Mouse (Mus musculus) urinary bladder, adult 2 months (tissue): Measurements from ENCODE around the gene Fyb. TPM values are rescaled to one million over a fixed set of nuclear protein-coding genes. Genes with fewer than 3 reads are reported as not detected.

Source experiments
- DNase-seq: peaks from one replicate; pipeline ENCODE4 v3.0.0; 2022; ENCODE audit warnings: low spot score
- polyA plus RNA-seq: library from polyadenylated mRNA; depleted of rRNA; stranded (reverse); fragments of >200 nt; gene quantifications from 2 replicates; pipeline ENCODE4 v1.2.3, GENCODE M21; 2012; rRNA removed

The Fyb gene
- polyA plus RNA-seq: 9.9 and 12.1 TPM in 2 replicates

DNA sequence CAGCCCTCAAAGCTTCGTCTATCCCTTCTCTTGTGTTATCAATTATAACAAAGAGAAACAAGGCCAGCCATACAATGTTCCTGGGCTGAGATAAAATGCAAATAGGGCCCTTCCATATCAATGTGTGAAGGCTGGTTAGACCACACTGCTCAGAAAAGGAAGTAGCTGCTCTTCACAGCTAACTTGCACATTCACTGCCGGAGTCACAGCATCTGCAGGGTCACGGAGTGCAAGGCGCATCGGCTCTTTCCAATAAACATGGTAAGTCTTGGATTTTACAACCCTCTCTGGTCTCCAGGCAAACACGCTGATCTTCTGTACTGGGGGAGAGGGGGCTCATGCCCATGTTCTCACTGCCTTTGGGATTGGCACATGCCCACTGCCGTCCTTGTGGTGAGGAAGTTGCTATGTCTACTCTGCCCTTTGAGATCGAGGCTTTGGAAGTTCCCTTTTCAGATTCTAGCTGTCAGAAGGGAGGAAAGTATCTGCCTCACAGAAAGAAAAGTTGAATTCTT is at the start of gene Fyb:
Gene Fyb (plus strand): TSS at position 201 of the 515 bp plus-strand sequence.
- DNase-seq: no peak

DNA sequence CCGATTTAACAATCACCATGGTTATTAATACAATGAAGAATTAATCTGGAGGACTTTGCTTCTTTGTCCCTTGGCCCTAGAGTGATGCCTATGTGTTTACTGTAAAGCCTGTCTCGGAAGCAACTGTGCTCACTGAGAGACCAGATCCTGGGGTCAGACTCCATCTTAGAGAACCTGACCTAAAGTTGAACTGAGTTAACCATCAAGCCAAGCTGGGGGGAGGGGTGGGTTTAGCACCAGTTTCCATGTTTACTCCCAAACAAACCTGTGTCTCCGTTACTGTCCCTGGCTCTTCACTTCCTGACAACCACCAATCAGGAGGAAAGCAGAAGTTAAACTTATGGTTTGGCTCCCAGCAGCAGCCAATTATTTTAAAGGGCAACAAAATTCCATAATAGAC is 39.1 kb upstream of the Fyb start:
- no peak for DNase-seq

DNA sequence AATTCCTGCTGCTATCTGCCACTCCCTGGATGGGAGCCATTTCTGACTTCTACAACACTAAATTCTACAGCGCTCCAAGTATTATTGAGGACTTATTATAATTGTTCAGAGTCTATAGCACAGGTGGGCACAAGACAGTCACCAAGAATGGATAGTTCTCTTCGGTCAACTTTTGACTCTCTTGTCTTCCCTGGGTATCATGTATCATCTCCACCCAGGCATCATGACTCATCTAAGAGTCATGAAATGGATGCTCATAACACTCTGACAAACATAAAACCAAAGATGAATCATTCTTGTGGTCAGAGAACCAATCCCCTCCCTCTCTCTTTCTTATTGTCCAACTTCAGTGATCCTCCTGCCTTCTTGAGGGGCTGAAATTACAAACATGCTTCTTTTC is 30.3 kb upstream of the Fyb start:
- no peak for DNase-seq

DNA sequence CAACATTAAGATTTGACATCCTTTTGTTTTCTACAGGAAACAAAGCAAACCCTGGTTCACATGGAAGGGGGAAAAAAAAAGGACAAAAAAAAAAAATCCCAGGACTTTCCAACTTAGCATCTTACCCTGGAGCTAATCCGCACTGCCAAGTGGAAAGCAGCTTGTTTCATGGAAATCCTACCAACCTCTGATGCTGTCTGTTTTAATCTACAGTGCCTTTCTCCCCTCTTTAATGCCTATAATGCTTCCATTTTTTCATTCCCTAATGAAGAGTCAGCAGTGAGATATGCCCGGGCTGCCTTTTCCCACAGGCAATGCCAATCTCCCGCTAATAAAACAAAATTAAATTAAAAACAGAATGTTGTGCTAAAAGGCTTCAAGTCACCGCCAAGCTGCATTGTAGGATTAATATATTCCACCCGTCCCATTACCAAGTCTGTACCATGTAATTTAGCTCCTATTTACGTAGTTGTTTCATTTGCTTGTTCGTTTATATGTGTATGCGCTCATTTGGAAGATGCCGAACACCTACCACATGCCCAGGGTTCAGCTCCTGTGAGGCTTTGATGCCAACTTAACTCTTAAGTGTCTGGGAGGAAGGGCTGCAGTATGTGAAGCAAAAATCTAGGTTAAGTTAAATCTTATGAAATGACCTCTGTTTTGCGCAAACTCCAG is 24.1 kb upstream of the Fyb start:
- no peak for DNase-seq

DNA sequence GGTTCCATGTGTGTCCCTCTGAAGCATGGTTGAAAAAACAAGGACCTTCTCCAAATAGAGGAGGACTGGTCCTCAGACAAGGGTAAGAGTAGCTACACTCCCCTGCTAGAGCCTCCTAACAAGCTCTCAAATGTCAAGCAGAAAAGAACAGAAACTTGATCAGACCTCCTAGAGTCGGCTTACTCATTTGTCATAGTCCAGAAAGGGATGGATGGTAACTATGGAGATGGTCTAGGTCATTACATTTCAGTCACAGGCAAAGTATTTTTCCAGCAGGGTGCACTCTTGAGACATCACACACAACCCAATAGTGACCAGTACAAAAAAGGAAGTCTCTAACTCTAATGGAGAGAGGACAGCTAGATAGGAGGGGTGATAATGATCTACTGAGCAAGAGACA is 21.9 kb upstream of the Fyb start:
- DNase-seq: no peak

DNA sequence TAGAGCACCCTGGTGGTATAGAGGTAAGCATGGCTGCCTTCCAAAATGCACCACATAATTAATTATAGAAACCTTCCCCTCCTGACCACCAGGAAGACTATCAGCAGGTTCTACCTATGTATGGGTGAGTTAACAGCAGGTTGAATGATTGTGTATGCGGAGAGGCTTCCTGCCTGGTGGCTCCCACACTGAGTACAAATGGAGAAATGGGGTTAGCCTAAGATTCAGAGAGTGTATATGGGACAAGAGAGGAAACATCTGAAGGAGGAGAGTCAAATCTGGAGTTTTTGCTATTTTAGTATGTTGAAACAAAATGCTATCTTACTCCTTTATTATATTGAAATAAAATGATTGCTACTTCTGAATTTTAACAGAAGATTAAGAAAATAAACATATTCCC is 5.1 kb upstream of the Fyb start:
- DNase-seq: no peak

DNA sequence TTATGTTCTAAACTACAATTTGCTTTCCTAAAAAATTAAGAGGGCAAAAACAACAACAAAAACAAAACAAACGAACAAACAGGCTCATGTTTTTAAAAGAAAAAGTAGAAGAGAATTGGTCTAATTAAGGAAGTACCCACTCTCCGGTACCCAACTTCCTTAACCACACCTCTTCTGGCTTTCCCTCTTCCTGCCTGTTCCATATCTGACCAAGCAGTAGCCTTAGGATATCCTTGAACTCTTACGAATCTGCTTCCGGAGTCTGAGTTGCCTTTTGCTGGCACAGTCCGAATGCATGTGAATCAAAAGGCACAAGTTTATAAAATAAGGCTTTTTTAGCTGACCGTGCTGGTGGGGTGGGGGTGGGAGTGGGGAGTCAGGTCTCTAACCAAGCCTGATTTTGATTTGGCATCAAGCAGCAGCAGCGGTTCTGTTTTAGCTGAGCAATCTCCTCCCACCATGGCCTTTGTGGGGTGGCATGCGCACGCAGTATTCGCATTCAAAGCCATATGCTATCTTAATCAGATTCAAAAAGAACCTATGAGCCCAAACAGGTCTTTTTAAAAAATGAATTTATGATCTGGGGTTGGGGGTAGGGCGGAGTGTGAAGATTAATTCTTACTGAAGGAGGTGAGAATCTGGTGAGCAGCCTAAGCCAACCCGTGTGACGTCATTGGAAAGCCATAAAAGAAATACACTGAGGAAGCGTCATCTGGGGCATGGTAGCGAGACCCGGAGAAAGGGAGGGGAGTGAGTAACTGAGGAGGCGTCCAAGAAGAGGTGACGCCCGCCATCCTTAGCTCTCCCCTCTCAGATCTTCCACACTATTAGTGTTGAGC is 3.0 kb upstream of the Fyb start:
- DNase-seq: no peak

DNA sequence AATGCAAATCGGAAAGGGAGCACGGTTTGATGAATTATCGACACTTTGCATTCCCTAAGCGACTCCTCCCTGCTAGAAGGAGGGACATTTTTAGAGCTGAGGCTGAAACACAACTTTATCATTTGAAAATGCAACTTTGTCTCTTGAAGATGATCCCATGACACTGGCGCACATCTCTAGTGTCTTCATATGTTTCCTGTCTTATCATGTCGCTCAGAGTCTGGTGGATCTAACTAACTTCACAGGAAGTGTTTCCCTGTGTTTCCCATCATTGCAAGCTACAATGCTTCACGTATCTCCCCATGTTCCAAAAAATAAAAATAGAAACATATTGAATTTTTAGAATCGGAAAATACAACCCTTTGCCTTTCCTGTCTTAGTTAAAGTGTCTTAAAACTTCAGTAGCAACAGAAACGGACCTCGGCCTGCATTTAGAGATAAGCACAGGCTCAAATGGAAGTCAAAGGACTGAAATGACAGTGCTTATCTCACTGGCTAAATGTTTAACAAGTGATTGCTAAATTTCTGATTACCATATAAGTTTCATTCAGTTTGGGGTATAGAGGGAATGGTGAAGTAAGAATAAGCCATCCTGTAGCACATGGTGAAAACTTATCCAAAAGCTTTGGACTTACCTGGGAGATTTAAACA is 2.0 kb upstream of the Fyb start:
- no peak for DNase-seq

DNA sequence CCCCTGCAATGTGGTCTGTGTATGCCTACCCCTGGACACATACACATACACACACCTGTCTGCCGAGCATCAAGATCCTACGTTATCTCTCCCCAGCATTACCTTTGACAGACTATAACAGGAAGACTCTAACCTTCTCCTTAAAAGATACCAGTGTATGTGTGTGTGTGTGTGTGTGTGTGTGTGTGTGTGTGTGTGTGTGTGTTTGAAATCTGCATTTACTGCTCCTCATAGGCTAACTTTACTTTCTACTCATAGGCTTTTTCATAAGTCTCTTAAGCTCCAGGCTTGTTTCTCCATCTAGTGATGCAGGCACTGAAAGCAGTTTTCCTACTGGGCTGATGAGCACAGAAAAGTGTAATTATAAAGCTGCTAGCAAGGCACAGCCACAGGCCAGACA is 2.1 kb downstream of the Fyb start:
- DNase-seq: no peak

DNA sequence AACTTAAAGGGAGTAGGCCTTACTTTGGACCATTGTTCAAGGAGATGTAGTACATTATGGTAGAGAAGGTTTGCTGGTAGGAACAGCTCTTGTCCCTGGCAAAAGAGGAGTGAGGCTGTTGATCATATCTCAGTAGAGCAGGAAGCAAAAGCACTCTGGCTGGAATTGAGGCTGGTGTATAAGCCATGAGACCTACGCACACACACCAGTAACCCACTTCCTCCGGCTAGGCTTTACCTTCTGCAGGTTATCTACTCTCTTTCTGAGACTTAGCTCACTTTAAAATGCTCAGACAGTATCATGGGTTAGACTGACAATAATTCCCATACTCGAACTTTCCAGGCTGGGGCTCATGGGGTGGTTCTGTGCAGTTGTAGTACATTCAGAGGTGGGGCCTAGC is 2.7 kb downstream of the Fyb start:
- no peak for DNase-seq

DNA sequence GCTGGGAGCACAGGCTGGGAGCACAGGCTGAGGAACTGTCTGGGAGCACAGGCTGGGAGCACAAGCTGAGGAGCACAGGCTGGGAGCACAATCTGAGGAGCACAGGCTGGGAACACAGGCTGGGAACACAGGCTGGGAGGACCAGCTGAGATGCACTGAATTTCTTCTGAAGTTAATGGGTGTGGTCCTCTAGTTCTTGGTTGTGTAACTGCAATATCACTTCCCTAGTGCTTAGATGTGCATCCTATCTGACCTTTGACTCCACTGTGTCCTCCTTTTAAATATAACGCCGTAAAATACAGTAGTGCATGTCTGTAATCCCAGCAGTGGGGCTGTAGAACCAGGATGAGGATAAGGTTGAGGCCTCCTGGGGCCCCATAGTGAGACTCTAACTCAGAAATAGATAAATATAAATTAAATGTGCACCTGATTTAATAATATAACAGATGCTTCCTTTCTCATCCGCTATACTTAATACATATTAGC is 11.2 kb downstream of the Fyb start:
- no peak for DNase-seq

DNA sequence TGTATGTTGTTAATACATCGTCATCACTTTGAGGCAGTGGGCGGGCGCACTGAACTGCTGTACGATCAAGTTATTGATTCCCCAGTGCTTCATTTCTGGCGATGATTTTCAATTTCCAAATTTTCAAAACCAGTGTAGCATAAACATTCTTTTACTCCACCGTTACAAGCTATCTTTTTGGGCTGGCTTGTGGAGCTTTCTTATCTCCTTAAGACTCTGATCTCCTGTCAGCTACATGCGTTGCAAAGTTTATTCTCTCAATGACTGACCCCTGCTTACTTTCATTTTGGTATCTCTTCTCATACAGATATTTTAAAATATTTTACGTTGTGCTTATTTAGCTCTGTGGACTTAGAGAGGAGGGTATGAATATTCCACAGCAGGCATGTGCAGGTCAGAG is 11.9 kb downstream of the Fyb start:
- no peak for DNase-seq

DNA sequence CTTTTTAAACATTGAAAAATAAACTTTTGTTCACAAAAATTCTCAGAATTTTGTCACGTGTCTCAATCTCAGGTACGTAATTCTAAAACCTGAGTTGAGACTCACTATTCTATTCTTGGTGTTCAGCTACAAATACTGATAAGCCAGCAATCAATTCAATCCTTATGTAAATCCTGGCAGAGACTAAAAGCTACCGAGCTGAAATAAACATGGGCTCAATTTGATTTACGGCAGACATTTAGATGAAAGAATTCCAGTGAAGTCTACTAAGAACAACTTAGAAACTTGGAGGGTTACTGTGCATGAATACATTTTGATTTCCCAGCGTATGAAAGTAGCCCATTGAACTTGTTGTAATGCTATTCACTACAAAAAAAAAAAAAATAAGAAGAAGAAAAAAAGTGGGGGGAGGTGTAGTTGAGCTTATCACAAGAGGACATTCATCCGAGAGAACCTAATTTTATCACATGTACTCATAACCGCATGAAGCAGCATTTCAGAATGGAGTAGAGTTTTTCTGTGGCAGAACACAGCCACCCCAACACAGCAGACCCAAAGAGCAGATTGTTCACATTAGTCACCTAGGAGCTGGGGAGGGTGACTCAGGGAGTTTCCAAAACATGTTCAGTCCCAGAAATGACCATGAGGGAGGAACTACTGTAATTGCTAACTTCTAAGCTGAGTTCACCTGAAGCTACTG is 17.1 kb downstream of the Fyb start:
- DNase-seq: no peak

DNA sequence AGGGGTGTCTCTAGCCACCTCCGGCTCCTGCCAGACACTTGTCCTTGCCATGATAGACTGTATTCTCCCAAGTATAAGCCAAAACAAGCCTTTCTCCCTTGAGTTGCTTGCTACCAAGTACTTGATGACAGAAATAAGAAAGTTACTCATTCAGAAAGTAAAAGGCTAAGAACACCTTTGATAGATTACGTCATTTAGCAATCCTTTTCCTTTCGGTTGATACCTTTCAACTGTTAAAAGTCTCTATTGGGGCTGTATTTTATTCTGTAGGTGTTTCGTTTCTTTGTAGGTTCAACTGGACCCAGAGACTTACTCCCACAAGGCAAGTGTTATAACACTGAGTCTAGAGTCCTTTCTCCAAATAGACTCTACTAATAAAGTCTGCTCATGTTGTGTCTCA is 26.3 kb downstream of the Fyb start:
- DNase-seq: no peak

DNA sequence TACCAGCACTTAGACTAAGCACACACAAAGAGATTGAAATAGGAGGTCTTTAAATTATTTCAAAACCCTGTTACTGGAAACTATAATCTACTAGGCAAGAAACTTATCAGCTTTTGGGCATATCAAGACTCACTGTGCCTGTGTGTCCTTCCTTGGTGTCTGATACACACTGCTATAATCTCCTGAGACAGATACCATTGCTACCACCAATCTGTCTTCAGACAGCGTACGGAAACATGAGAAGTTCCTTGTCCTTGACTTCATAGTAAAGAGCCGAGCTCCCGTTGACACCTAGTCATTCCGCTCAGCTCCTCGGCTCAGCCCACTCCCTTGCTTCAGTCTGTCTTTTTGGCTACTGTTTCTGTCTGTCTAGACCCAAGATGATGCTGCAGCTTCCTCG is 29.2 kb downstream of the Fyb start:
- no peak for DNase-seq

DNA sequence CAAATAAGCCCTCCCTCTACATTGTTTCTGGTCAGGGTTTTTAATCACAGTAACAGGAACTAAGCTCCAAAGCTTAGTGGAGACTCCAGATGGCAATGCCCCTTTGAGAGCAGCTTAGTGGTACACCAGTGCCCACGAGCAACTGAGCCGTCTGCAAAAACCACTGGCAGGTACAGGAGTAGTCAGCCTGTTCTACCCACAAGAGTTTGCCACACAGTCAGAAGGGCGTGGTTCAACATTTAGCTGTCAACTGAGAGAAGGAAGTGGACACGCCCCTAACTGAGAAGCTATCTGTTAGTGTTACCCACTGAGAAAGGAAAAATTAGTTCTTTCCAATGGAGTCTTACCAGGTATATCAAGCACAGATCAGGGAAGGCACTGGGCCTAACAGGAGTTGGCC is 32.1 kb downstream of the Fyb start:
- no peak for DNase-seq

DNA sequence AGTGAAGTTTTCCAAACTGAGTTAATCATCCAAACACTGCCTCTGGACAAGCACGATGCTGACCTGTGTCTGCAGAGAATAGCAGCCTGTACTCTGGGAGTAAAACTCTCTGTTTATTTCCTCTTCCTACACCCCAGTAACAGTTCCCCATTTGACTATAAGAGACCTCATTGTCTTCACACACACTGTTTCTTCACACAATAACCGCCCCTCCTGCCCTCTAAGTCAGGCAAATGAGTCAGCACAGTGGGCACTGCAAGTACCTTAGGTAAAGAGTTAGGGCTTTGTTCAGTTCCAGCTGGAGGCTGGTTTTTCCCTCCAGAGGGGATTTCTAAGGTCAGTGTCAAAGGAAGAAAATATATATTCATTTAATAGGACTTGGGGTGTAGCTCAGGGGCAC is 32.9 kb downstream of the Fyb start:
- DNase-seq: no peak

DNA sequence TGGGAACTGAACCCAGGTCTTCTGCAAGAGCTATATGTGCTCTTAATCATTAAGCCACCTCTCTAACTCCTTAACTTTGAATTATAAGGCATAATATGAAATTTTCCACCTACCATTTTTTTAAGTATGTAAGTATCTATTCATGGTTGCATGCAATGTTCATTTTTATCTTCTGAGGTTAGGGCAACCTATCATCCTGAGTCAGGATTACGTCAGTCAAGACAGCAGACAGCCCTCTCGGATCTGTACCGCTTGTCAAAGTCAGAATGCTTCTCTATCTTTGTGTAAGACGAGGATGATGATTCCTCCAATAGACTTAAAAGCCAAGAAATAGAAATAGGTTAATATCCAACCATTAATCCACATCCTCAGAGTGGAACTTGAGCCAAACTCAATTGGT is 33.6 kb downstream of the Fyb start:
- DNase-seq: no peak

DNA sequence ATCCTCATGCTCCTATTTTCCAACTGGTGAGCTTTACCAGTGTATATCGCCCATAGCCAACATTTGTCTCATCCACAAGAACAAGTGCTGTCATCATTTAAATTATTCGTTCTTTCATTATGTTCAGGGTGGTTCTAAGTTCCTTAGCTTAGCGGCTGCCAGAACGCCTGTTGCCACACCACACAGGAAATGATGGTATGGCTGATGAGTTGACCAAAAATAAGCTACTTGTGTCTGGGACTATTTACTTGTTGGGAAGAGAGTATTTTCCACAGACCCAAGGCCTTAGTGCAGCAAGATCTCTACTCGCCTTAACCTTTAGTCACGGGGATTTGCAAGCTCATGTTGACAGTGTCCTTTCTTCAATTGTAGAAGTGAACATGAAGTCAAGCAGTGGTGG is 34.3 kb downstream of the Fyb start:
- DNase-seq: no peak

DNA sequence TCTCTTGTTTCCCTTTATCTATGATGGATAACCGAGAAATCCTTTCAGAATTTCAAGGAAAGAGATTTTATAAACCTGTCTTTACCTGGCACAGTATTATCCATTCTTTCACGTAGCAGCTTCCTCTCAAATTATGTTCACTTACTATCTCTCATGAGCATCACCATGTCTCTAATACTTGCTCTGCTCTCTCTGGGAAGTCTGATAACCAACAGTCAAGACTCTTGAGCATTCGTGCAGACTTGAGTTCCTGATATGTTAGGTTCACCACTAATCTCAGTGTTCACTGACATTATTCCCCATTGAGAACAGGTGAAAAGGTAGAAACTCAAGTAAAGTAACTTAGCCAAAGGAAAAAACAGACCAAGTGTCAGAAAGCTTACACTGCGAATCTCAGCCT is 34.9 kb downstream of the Fyb start:
- DNase-seq: no peak

DNA sequence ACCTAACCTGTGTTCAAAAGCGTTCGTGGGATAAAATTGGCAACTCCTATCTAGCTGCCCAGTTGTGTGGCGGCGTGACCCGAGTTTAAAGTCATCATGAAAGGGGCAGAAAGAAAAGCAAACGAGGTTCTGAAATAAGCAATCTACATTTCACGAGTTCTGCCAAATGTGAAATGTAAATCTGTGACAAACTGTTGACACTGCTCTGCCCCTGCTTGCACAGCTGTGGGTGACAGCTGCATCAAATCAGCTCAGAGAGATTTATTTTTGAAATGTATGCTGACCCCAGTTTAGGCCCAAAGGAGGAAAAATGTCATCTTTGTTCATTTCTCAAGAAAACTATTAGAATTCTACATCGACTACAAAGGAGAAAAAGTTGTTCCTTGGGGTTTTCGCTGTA is 36.5 kb downstream of the Fyb start:
- DNase-seq: no peak

DNA sequence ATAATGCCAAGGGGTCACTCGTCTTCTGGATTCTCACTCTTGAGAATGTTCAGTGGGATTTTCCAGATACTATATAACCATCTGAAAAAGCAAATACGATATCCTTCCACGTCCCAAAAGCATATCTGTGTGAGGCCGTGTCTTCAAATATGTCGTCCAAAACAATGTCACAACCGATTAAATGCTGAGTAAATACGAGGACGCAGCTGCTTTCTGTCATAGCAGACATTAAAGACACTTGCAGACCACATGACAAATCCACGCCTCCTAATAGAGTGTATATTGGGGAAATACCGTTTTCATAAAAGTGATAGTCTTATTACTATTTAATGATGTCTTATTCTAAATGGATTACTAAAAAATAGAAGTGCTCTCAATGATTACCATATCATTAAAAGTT is 38.0 kb downstream of the Fyb start:
- no peak for DNase-seq
